Mouse (Mus musculus) thymus, adult 2 months (tissue): ENCODE data around the gene Mxi1. TPM values are rescaled to one million over a fixed set of nuclear protein-coding genes. Genes with fewer than 3 reads are reported as not detected.

Experiments used
- DNase-seq: peaks from one replicate; pipeline ENCODE4 v3.0.0; 2021
- H3K27ac ChIP-seq: fragments of 200-500 bp; 2 replicates; pipeline ENCODE4 v1.5.1; 2012; ENCODE audit warnings: low read length, control low read depth; ENCODE audit not compliant: control insufficient read depth, insufficient read depth
- H3K27me3 ChIP-seq: fragments of 200-500 bp; 2 replicates; pipeline ENCODE4 v1.6.1; 2012; ENCODE audit warnings: mild to moderate bottlenecking, low read length, moderate library complexity, mixed read lengths; ENCODE audit not compliant: control insufficient read depth, insufficient read depth
- H3K36me3 ChIP-seq: fragments of 200-500 bp; 2 replicates; pipeline ENCODE4 v1.6.1; 2012; ENCODE audit warnings: mild to moderate bottlenecking, low read length, moderate library complexity; ENCODE audit not compliant: control insufficient read depth, insufficient read depth
- H3K4me1 ChIP-seq: fragments of 200-500 bp; replicated peaks from 2 replicates; pipeline ENCODE4 v1.6.1; 2012; ENCODE audit warnings: low read length; ENCODE audit not compliant: control insufficient read depth, insufficient read depth
- H3K4me3 ChIP-seq: fragments of 200-500 bp; 2 replicates; pipeline ENCODE4 v1.5.1; 2012; ENCODE audit warnings: mild to moderate bottlenecking, low read length, control low read depth, moderate library complexity; ENCODE audit not compliant: control insufficient read depth, insufficient read depth
- CTCF ChIP-seq: fragments of 200-500 bp; IDR thresholded peaks from 2 replicates; pipeline ENCODE4 v1.5.1; 2012; ENCODE audit warnings: mild to moderate bottlenecking, control low read depth, low read length, moderate library complexity, borderline replicate concordance; ENCODE audit not compliant: control insufficient read depth, poor library complexity, insufficient read depth; ENCODE audit errors: extremely low read depth
- POLR2A ChIP-seq: fragments of 200-500 bp; IDR thresholded peaks from 2 replicates; pipeline ENCODE4 v1.6.1; 2012; ENCODE audit warnings: mild to moderate bottlenecking, low read length, control low read depth, moderate library complexity; ENCODE audit not compliant: control insufficient read depth, poor library complexity, insufficient read depth; ENCODE audit errors: extremely low read depth
- WGBS: fragments of 180-500 bp; shearing (Covaris S2); methylation state at CpG from one replicate; pipeline ENCODE4 v1.1.7; 2018; 5-methylcytosine and 5-hydroxymethylcytosine counted together
- polyA plus RNA-seq: library from polyadenylated mRNA; depleted of rRNA; stranded (reverse); fragments of >200 nt; gene quantifications from 2 replicates; pipeline ENCODE4 v1.2.3, GENCODE M21; 2012

Gene Mxi1
- polyA plus RNA-seq, 1 experiment, result 29.1 TPM

- Histone ChIP-seq H3K27ac (no peak overlapping the region), H3K36me3 (no peaks in the 10 kb centered on the region), H3K4me3 (no peak overlapping the region), H3K4me1 (no peaks in the 10 kb centered on the region), H3K27me3 (no peaks in the 10 kb centered on the region)
- TF ChIP-seq POLR2A (no peak), CTCF (no peak)
- 79% methylated on average over 9 of the region's 9 CpGs for WGBS
- DNase-seq, result no peak
These were observed 54.6 kb downstream of the Mxi1 start for GRCm38 (mm10) chr19:53364963-53365362.

- TF ChIP-seq POLR2A (no peak), CTCF (no peak)
- H3K36me3 ChIP-seq, result no peaks in the 10 kb centered on the region
- 95% methylated on average over 11 of the region's 11 CpGs for WGBS
- H3K27ac ChIP-seq, result no peak overlapping the region
- no peaks in the 10 kb centered on the region for H3K4me1 ChIP-seq
- no peak for DNase-seq
- no peaks in the 10 kb centered on the region for H3K27me3 ChIP-seq
- no peak overlapping the region for H3K4me3 ChIP-seq
These were observed 55.9 kb downstream of the Mxi1 start for GRCm38 (mm10) chr19:53366057-53366775.

GRCm38 (mm10) chr19:53366881-53367280 lies 56.6 kb downstream of the Mxi1 start:
- Histone ChIP-seq H3K27me3 (no peaks in the 10 kb centered on the region), H3K4me1 (no peaks in the 10 kb centered on the region), H3K27ac (no peak overlapping the region), H3K4me3 (no peak overlapping the region), H3K36me3 (peaks cover 6% of the 10 kb centered on the region)
- no peak for TF ChIP-seq POLR2A
- TF ChIP-seq CTCF, result no peak
- no peak for DNase-seq
- 96% methylated on average over 7 of the region's 7 CpGs for WGBS

GRCm38 (mm10) chr19:53369469-53370043 lies 59.2 kb downstream of the Mxi1 start:
- DNase-seq, result peak; percentile 81
- no peak overlapping the region for H3K27ac ChIP-seq
- H3K36me3 ChIP-seq, result peaks cover 20% of the 10 kb centered on the region
- TF ChIP-seq CTCF, result no peak
- H3K27me3 ChIP-seq, result no peaks in the 10 kb centered on the region
- WGBS, result 48% methylated on average over 14 of the region's 14 CpGs
- H3K4me1 ChIP-seq, result no peaks in the 10 kb centered on the region
- H3K4me3 ChIP-seq, result no peak overlapping the region

GRCm38 (mm10) chr19:53370233-53370632 lies 59.9 kb downstream of the Mxi1 start:
- no peaks in the 10 kb centered on the region for H3K4me1 ChIP-seq
- no peaks in the 10 kb centered on the region for H3K27me3 ChIP-seq
- peaks cover 24% of the 10 kb centered on the region for H3K36me3 ChIP-seq
- TF ChIP-seq POLR2A (no peak), CTCF (no peak)
- no peak overlapping the region for H3K27ac ChIP-seq
- no peak for DNase-seq
- WGBS, result 94% methylated on average over 15 of the region's 15 CpGs
- no peak overlapping the region for H3K4me3 ChIP-seq

GRCm38 (mm10) chr19:53371666-53372065 lies 61.3 kb downstream of the Mxi1 start, which contains the start of gene Gm10197:
Gm10197 (minus strand) TSS chr19:53371766.
- no peak for TF ChIP-seq POLR2A
- no peak for TF ChIP-seq CTCF
- H3K4me3 ChIP-seq, result no peak within 1 kb of the TSS
- no peak for DNase-seq
- H3K36me3 ChIP-seq, result peaks cover 36% of the 10 kb centered on the region
- no peaks in the 10 kb centered on the region for H3K27me3 ChIP-seq
- H3K4me1 ChIP-seq, result no peaks in the 10 kb centered on the region
- no peak within 1 kb of the TSS for H3K27ac ChIP-seq
- 96% methylated on average over 13 of the region's 13 CpGs for WGBS
